Mouse (Mus musculus): ENCODE data around the gene Ercc5. TPM values are rescaled to one million over a fixed set of nuclear protein-coding genes. Genes with fewer than 3 reads are reported as not detected.

Gene Ercc5
- 10 to 100 TPM; 16.9 to 20.1 TPM for total RNA-seq (2021)

DNA sequence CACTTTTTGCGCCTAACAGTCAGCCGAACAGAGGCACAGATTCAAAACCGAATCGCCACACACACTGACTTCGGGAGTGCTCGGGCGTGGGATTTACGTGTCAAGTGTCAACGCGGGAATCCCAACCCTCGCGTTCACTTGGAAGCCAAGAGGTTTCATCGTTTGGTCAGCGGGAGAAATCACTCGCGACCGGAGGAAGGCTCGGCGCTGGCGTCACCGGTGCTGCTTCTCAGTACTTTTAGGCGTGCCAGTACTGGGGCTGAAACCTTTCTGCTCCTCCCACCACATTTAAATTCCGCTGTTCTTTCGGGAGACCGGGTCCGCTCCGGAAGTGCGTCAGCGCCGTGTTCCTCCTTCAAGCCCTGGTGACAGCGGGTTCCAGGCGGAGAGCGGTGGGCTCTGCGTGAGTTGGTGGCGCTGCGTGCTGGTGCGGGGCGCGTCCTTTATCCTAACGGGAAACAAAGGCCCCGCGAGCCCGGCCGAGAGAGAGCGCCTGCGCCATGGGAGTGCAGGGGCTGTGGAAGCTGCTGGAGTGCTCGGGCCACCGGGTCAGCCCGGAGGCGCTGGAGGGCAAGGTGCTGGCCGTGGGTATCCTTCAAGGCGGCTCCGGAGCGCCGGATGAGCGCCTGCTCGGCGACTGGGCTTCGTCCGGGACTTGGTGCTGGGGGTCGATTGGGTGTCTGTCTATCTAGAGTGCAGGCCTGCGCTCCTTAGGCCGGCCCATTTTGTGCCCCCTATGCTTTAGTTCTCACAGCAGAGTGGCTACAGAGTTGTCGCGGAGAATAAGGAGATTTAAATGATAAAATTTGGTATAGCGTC is at the start of gene Ercc5:
Ercc5 (plus strand) TSS at position 182 of the 819 bp plus-strand sequence.
- DNase-seq = peak; percentile 83

- peak; percentile 31 for DNase-seq
Observed at GRCm38 (mm10) chr1:44101448-44102225, 45.9 kb upstream of the Ercc5 start.

- DNase-seq = peak; percentile 95
Observed at GRCm38 (mm10) chr1:44102259-44102717, 45.3 kb upstream of the Ercc5 start, which contains the start of gene Tex30. TSS of gene Tex30 (minus strand) at chr1:44102441.

GRCm38 (mm10) chr1:44102939-44103338 is 44.6 kb upstream of the Ercc5 start:
- no peak for DNase-seq

- no peak for DNase-seq
Observed at GRCm38 (mm10) chr1:44117571-44117970, 30.0 kb upstream of the Ercc5 start.

DNA sequence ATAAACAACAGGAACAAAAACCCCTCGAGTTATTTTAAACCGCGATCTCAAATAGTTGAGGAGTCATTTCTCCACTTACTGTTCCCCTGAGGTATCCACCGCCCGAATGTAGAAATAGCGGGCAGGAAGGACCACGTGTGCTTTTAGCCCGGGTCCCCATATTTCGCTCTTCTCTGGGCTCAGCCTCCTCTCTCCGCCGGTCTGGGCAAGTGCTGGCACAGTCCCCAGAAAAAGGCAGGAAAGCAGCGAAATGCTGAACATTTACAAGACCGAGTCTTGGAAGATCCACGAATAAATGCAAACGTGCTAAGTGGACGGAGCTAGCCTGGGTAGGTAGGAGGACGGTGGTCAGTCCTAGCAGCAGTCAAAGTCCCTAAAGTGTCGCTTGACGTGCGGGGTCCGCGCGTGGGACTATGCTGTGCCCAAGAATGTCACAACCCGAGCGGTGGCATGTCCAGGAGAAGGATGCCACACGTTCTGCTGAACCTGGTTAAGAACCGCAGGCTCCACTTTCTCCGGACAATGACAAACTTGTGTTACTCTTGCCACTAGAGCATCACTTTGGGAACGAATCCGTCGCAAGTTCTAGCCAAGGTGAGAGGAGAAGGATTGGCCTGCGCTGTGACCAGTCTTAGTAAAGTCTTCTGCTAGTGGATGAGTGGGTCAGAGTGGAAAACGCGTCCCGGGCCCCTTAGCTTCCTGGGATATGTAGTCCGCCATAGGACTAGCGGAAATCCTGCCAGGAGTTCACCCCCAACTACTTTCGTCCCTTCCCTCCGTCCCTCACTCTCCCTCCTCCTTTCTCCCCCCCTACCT is 29.1 kb upstream of the Ercc5 start, which contains the start of the genes Kdelc1 and Bivm:
Kdelc1 (minus strand) TSS at position 570 of the 816 bp plus-strand sequence.
Bivm (plus strand) TSS at position 719 of the 816 bp plus-strand sequence.
- peak; percentile 90 for DNase-seq

- peak; percentile 87 for DNase-seq
Observed at GRCm38 (mm10) chr1:44119201-44120073, 28.1 kb upstream of the Ercc5 start.

- no peak for DNase-seq
Observed at GRCm38 (mm10) chr1:44120074-44120406, 27.5 kb upstream of the Ercc5 start.

DNA sequence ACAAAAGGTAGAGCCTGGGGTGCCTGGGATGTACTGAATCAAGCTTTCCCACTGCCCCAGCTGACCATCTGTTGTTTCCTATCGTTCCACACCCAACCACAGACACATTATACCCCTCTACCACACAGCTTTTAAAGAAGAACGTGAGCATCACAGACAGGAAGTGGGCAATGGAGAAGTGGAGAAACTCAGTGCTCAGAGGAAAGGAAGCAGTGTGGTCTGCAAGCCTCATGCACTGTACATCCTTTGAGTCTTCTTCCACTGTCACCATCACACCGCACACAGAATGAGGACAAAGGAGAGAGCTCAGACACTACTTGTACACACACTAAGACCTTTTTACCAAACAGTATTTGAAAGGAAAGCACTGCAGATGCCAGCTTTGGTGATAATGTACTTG is 25.3 kb upstream of the Ercc5 start:
- DNase-seq = no peak

DNA sequence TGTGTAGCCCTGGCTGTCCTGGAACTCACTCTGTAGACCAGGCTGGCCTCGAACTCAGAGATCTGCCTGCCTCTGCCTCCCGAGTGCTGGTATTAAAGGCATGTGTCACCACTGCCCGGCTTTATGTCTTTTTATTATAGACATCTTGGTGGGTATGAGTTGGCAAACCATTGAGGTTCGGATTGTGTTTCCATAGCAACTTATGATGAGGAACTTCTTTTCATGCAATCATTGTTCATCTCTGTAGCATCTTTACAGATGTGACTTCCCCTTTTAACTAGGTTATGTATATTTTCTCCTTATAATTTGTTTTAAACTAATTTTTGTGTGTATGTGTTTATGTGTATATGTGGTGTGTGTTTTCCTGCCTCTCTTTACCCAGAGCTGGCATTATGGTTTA is 22.0 kb upstream of the Ercc5 start:
- no peak for DNase-seq

- no peak for DNase-seq
Observed at GRCm38 (mm10) chr1:44129929-44130581, 17.5 kb upstream of the Ercc5 start.

DNA sequence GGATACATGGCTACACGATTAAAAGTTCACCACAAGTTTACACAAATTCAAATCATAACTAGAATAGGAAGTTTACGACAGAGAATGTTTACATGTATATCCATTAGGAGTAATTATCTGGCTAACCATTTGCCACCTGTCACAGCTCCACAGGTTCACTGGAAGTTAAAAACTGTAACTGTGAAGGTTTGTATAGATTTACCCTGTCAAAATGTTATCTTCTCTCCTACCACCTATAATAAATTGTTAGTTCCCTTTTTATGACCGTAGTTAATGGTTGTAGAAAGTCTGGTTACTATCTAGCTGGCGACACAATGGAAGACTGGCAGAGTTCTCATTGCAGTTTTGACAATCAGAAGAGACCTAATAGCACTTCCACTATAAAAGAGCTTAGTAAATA is 7.3 kb upstream of the Ercc5 start:
- no peak for DNase-seq

GRCm38 (mm10) chr1:44142747-44143146 is 4.8 kb upstream of the Ercc5 start:
- DNase-seq = no peak

DNA sequence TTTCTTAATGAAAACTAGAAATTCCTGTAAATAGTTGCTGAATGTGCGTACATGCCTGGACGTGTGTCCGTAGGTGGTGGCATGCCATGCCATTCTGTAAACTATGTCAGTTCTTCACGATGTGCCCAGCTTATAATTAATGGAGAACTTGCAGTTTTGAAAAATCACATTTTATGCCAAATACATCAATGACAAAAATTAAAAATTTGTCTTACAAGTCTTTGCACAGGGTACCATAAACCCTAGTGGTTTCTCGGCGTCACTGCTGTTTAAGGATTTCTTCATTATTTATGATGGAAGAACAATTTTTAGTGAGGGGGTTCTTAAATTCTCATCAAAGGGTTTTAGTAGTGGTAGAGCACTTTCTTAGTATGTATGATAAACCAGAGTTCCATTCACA is 1.2 kb downstream of the Ercc5 start:
- no peak for DNase-seq

- DNase-seq = no peak
Observed at GRCm38 (mm10) chr1:44155287-44155686, 7.7 kb downstream of the Ercc5 start.

- no peak for DNase-seq
Observed at GRCm38 (mm10) chr1:44158317-44158716, 10.8 kb downstream of the Ercc5 start.

- no peak for DNase-seq
Observed at GRCm38 (mm10) chr1:44161818-44162217, 14.3 kb downstream of the Ercc5 start.

DNA sequence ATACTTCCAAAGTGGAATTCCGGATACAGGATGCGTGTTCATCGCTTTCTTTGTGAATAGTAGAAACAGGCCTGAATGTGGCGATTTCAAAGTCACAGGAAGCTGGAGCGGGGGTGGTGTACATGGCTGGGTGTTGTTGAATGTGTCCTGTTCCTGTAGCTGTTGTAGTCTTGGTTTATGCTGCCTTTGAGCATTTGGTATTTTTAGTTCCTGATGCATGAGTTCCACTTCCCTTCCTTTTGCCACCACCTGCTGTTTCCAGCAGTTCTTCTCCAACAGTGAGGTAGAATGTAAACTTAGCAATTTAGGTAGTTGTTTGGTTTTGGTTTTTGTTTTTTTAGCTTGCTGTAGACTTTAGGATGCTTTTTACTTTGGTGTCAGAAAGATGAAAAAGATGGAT is 14.8 kb downstream of the Ercc5 start:
- no peak for DNase-seq

GRCm38 (mm10) chr1:44167859-44168383 is 20.4 kb downstream of the Ercc5 start:
- DNase-seq = no peak

DNA sequence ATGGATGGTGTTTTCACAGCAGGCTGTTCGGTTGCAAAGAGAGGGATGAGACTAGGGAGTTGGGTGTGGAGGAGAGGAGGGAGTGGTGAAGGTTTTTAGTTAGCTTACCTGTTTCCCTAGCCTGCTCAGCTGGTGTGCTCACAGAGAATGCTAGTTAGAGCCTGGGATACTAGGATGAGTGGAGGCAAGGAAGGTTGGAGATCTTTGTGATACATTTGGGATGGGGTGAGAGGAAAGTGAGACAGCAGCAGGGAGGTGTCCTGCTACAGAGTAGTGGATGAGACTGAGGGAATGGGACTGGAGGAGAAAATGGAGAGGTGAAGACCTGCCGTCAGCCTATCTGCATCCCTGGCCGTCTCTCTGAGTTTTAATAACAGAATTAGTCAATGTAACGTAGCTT is 25.1 kb downstream of the Ercc5 start:
- no peak for DNase-seq

DNA sequence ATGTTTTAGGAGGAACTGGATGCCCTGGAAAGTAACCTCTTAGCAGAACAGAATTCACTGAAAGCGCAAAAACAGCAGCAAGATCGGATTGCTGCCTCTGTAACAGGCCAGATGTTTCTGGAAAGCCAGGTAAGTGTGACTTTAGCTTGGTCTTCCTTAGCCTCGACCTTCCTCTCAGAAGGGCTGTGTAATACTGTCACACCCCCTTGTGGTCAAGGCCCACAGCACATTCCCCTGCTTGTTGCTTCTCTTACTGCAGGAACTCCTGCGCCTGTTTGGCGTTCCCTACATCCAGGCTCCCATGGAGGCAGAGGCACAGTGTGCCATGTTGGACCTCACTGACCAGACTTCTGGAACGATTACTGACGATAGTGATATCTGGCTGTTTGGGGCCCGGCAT is 26.4 kb downstream of the Ercc5 start:
- DNase-seq = no peak

Data from heart, postnatal 4 days (tissue).